Mouse (Mus musculus): Measurements from ENCODE around the gene Gapdhs. TPM values are rescaled to one million over a fixed set of nuclear protein-coding genes. Genes with fewer than 3 reads are reported as not detected.
"Not testable (repeated sequence)": the region's sequence is repeated elsewhere in the genome, so short reads cannot be mapped to it uniquely, and the experiment has no call there.

The Gapdhs gene
- polyA plus RNA-seq (2012) = not detected in 2 replicates

- H3K36me3 ChIP-seq (ENCODE audit: control insufficient read depth); H3K4me3 ChIP-seq (replicated peaks); H3K9me3 ChIP-seq (ENCODE audit: control insufficient read depth, low read length); H3K27me3 ChIP-seq (ENCODE audit: control insufficient read depth); H3K4me1 ChIP-seq (ENCODE audit: control insufficient read depth): not testable (repeated sequence)
Observed at GRCm38 (mm10) chr7:30743617-30744016, at the start of gene Gapdhs. TSS of gene Gapdhs (minus strand) at chr7:30743681.

DNA sequence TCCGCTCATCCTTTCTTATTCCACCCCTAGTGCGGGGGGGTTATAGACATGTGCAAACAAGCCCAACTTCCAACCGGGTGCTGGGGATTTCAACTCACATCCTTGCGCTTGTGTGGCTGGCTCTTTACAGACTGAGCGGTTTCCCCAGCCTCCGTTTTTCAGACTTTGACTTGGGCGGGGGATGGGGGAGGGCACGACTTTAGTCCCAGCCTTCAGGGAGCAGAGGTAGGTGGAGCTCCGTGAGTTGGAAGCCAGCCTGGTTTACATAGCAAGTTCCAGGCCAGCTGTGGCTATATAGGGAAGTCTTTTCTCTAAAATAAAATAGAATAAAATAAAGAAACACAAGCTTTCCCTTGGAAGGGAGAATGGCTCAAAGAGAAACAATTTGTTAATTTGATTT lies 48.4 kb upstream of the Gapdhs start:
- Histone ChIP-seq H3K9me3 (ENCODE audit: control insufficient read depth, low read length) (no peaks in the 10 kb centered on the region; the same call in 1 of the 2 replicates), H3K27me3 (ENCODE audit: control insufficient read depth) (no peaks in the 10 kb centered on the region), H3K4me3 (replicated peaks) (no peak overlapping the region), H3K4me1 (ENCODE audit: control insufficient read depth) (no peaks in the 10 kb centered on the region), H3K36me3 (ENCODE audit: control insufficient read depth) (no peaks in the 10 kb centered on the region)
- TF ChIP-seq TAL1 (IDR thresholded peaks at IDR 0.05; ENCODE audit: low read length) (no peak), GATA1 (IDR thresholded peaks at IDR 0.05; ENCODE audit: low read length) (no peak)

GRCm38 (mm10) chr7:30790141-30790540 lies 46.7 kb upstream of the Gapdhs start:
- H3K4me3 ChIP-seq (replicated peaks) = no peak overlapping the region
- no peaks in the 10 kb centered on the region for H3K27me3 ChIP-seq (ENCODE audit: control insufficient read depth)
- no peaks in the 10 kb centered on the region for H3K4me1 ChIP-seq (ENCODE audit: control insufficient read depth)
- no peaks in the 10 kb centered on the region for H3K36me3 ChIP-seq (ENCODE audit: control insufficient read depth)
- H3K9me3 ChIP-seq (ENCODE audit: control insufficient read depth, low read length) = no peaks in the 10 kb centered on the region
- TF ChIP-seq GATA1 (IDR thresholded peaks at IDR 0.05; ENCODE audit: low read length) (no peak), TAL1 (IDR thresholded peaks at IDR 0.05; ENCODE audit: low read length) (no peak)

DNA sequence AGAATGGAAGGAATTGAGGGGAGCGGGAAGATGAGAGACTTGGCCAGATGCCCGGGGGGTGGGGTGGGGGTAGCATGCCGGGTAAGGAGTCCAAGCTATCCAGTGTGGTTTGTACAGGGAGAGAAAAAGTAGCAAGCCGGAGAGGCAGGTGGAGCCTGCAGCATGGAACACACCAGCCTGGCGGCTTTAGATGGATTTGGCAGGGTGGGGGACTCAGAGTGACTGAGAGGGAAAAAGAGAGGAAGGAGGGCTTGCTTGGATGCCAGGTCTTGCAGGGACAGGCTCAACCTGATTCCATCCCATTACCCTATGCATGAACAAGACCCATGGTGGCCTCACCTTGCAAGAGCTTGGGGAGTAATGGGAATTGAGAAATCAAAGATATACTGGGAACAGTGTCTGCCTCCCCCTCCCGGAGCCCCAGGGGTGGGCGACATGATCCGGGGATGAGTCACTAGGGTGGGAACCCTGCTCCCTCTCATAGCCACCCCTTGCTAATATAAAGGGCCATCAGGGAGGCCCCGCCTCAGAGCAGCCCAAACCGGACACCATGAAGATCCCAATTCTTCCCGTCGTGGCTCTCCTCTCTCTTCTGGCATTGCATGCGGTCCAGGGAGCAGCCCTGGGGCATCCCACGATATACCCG lies 44.0 kb upstream of the Gapdhs start, which contains the start of gene Krtdap:
Krtdap (plus strand) TSS at position 520 of the 646 bp plus-strand sequence.
- Histone ChIP-seq H3K4me3 (replicated peaks) (no peak within 1 kb of the TSS), H3K4me1 (ENCODE audit: control insufficient read depth) (no peaks in the 10 kb centered on the region), H3K36me3 (ENCODE audit: control insufficient read depth) (no peaks in the 10 kb centered on the region), H3K9me3 (ENCODE audit: control insufficient read depth, low read length) (no peaks in the 10 kb centered on the region), H3K27me3 (ENCODE audit: control insufficient read depth) (no peaks in the 10 kb centered on the region)
- TF ChIP-seq GATA1 (IDR thresholded peaks at IDR 0.05; ENCODE audit: low read length) = no peak
- no peak for TF ChIP-seq TAL1 (IDR thresholded peaks at IDR 0.05; ENCODE audit: low read length)

DNA sequence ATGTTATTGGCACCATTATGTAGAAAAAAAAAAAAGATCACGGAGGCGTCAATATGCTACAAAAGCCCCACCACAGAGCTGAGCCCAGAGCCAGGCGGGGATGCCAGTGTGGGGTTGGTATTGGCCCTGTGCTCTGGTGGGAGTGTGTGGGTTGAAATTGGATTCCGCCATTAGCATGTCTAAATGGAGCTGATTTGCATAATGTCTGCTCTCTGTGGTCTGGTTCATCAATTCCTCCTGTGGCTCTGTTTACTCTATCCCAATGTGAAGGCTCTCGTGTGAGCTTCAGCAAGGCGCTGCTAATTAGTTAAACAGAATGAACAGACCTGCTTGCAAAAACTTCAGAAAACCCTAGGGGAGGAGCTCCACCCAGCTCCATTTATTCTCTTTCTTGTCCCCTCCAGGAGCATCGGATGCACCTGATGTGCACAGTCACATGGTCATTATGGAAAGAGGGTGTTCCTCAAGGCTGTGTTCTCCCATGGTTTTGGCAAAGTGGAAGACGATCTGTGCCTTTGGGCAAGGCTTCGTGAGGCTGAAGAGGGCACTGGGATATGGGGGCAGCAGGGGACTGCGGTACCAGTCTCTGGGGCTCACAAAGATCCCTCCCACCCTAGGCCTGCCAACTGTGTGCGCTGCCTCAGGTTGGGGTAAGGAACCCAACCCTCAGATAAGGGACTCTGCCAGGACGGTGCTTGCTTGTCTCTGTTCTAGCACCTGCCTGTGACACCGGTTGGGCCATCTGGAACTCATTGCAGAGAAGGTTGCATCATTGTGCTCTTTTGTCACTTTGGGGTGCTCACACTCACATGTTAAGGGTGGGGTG lies 42.5 kb upstream of the Gapdhs start:
- Histone ChIP-seq H3K27me3 (ENCODE audit: control insufficient read depth) (no peaks in the 10 kb centered on the region), H3K9me3 (ENCODE audit: control insufficient read depth, low read length) (no peaks in the 10 kb centered on the region), H3K4me3 (replicated peaks) (no peak overlapping the region), H3K36me3 (ENCODE audit: control insufficient read depth) (no peaks in the 10 kb centered on the region), H3K4me1 (ENCODE audit: control insufficient read depth) (no peaks in the 10 kb centered on the region)
- TF ChIP-seq GATA1 (IDR thresholded peaks at IDR 0.05; ENCODE audit: low read length) = no peak
- no peak for TF ChIP-seq TAL1 (IDR thresholded peaks at IDR 0.05; ENCODE audit: low read length)

- Histone ChIP-seq H3K27me3 (ENCODE audit: control insufficient read depth) (no peaks in the 10 kb centered on the region), H3K36me3 (ENCODE audit: control insufficient read depth) (no peaks in the 10 kb centered on the region), H3K4me3 (replicated peaks) (no peak overlapping the region), H3K9me3 (ENCODE audit: control insufficient read depth, low read length) (no peaks in the 10 kb centered on the region), H3K4me1 (ENCODE audit: control insufficient read depth) (no peaks in the 10 kb centered on the region)
- no peak for TF ChIP-seq GATA1 (IDR thresholded peaks at IDR 0.05; ENCODE audit: low read length)
- TF ChIP-seq TAL1 (IDR thresholded peaks at IDR 0.05; ENCODE audit: low read length) = no peak
Observed at GRCm38 (mm10) chr7:30785154-30785553, 41.7 kb upstream of the Gapdhs start.

DNA sequence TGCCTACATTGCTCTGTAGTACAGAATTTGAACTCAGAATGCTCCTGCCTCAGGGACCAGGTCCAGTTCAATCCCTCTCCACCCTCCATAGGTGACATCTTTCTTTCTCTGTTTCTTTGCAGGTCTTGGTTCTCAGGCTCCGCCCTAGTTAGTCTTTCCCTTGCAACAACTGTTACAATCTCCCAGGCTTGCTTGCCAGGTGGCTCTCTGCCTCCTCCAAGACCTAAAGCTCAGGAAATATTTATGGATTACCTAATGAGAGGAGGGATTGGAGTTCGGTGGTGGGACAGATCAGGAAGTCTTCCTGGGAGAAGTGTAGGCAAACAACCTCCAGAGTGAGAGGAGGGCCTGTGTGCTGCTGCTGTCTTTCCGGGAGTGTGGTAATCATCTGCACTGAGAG lies 39.2 kb upstream of the Gapdhs start:
- H3K4me3 ChIP-seq (replicated peaks) = no peak overlapping the region
- TF ChIP-seq GATA1 (IDR thresholded peaks at IDR 0.05; ENCODE audit: low read length) = no peak
- no peak for TF ChIP-seq TAL1 (IDR thresholded peaks at IDR 0.05; ENCODE audit: low read length)
- no peaks in the 10 kb centered on the region for H3K4me1 ChIP-seq (ENCODE audit: control insufficient read depth)
- H3K9me3 ChIP-seq (ENCODE audit: control insufficient read depth, low read length) = no peaks in the 10 kb centered on the region
- H3K27me3 ChIP-seq (ENCODE audit: control insufficient read depth) = no peaks in the 10 kb centered on the region
- H3K36me3 ChIP-seq (ENCODE audit: control insufficient read depth) = no peaks in the 10 kb centered on the region

GRCm38 (mm10) chr7:30781792-30782191 lies 38.3 kb upstream of the Gapdhs start:
- no peak overlapping the region for H3K4me3 ChIP-seq (replicated peaks)
- H3K4me1 ChIP-seq (ENCODE audit: control insufficient read depth) = no peaks in the 10 kb centered on the region
- H3K36me3 ChIP-seq (ENCODE audit: control insufficient read depth) = no peaks in the 10 kb centered on the region
- no peaks in the 10 kb centered on the region for H3K9me3 ChIP-seq (ENCODE audit: control insufficient read depth, low read length)
- TF ChIP-seq TAL1 (IDR thresholded peaks at IDR 0.05; ENCODE audit: low read length) = no peak
- TF ChIP-seq GATA1 (IDR thresholded peaks at IDR 0.05; ENCODE audit: low read length) = no peak
- no peaks in the 10 kb centered on the region for H3K27me3 ChIP-seq (ENCODE audit: control insufficient read depth)

- Histone ChIP-seq H3K4me1 (ENCODE audit: control insufficient read depth) (no peaks in the 10 kb centered on the region), H3K9me3 (ENCODE audit: control insufficient read depth, low read length) (no peaks in the 10 kb centered on the region), H3K36me3 (ENCODE audit: control insufficient read depth) (no peaks in the 10 kb centered on the region), H3K27me3 (ENCODE audit: control insufficient read depth) (no peaks in the 10 kb centered on the region), H3K4me3 (replicated peaks) (no peak overlapping the region)
- TF ChIP-seq GATA1 (IDR thresholded peaks at IDR 0.05; ENCODE audit: low read length) (no peak), TAL1 (IDR thresholded peaks at IDR 0.05; ENCODE audit: low read length) (no peak)
Observed at GRCm38 (mm10) chr7:30777911-30778310, 34.4 kb upstream of the Gapdhs start.

Measured in erythroblast, embryonic 14.5 days (primary cell).